Mouse (Mus musculus) granulocyte monocyte progenitor cell, adult 5-6 weeks (primary cell): Measurements from ENCODE around the gene Ndufs8. TPM values are rescaled to one million over a fixed set of nuclear protein-coding genes. Genes with fewer than 3 reads are reported as not detected.
"Not testable (repeated sequence)": the region's sequence is repeated elsewhere in the genome, so short reads cannot be mapped to it uniquely, and the experiment has no call there.

Experiments used
- ATAC-seq: replicated peaks from 2 replicates; pipeline ENCODE4 v1.8.0; 2016; ENCODE audit warnings: mild to moderate bottlenecking, moderate TSS enrichment, inconsistent platforms; ENCODE audit not compliant: poor library complexity, severe bottlenecking
- total RNA-seq, 2 experiments: library from RNA; stranded (forward) in 1 of 2; stranded (reverse) in 1 of 2; fragments of 200-712, 200-1000 nt in 1 of 2; fragments of >200 nt in 1 of 2; fragmentation: Nextera tagmentation in 1 of 2; gene quantifications; 2 replicates each; pipeline ENCODE4 v1.2.3; 2014 to 2017

The Ndufs8 gene
- total RNA-seq (2014; fragmentation: Nextera tagmentation) (157 and 158 TPM in 2 replicates), total RNA-seq (2017) (89.0 and 91.9 TPM in 2 replicates)

DNA sequence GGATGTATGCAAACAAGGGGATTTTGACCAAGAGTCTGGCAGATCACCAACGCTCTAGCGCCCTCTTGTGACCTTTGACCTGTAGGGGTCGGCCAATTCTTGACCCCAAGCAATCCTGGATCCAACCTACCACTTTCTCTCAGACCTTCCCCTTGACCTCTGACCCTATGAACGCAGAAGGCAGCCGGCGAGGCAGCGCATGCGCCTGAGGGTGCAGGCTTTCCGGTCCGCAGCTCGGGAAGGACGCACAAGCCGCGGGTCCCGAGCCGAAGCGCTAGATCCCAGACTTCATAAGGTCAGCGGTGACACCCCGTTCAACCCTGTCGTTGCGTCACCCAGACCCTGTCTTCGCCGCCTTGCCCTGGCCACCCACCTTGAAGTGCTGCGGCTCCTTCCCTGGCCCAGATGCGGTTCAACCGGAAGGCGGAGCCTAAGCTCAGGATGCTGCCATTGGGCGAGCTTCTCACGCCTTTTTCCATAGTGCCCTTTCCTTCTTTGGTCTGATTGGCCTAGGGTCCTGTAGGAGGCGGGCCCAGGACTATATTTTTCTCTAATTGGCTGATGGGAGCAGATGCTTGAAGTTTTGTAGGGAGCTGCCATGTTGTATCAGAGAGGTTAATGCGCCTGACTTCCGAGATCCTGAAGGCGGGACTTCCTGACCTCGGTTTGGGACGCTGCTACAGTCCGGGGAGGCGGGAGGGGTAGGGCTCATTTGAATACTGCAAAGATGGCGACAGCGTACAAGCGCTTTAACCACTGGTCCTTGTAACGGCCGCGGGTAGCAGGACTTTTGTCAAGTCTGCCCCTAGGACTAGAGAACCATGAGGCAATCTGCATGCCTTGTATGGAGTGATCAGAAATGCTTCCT lies at the start of gene Ndufs8:
Gene Ndufs8, minus strand, starts transcription at position 438 of the 868 bp plus-strand sequence.
- ATAC-seq: peak; percentile 84

DNA sequence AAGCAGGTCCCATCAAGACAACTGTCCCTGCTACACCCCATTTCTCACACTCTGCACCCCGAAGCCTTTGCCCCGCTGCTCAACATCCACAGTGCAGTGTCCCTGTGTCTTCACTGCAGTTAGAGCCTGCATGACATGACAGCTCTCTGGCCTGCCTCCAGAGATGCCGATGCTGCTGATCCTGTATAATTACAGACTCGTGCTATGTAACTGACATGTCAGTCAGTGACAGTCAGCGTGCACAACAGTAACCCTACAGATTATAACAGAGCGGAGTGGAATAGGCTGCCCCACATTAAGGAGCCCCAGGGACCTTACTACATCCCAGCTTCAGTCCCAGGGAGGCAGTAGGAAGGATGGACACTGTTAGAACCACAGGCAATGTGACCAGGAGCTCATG lies 49.2 kb upstream of the Ndufs8 start:
- ATAC-seq: not testable (repeated sequence)

DNA sequence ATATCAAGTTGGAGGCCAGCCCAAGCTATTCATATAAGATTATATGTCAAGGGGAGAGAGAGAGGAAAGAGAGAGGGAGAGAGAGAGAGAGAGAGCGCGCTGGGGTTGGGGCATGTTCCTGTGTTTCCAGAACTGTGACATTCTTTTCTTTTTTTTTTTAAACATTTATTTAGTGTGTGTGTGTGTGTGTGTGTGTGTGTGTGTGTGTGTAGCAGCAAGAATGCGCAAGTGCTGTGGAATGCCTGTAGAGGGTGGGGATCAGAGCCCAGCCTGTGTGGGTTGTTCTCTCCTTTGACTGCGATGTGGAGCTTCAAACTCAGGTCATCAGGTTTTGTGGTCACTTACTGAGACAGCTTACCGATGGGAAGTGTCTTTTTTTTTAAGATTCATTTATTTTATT lies 47.6 kb upstream of the Ndufs8 start:
- no peak for ATAC-seq

DNA sequence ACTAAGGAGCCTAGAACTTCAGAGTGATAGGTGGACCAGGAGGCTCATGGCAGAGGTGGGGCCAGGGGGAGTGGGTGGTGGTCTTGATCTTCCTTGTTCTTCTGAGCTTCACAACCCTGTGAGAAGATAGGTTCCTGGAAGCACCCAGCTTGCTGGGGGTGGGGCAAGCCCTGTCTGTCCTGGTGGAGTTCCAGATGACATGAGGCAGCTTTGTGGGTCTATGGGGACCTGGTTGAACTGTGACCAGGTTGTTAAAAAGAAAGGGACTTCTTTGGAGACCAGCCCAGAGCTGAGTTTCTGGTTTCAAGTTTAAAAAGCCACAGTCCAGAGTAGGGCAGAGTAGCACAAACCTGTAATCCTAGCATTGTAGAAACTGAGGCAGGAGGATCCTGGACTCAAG lies 46.5 kb upstream of the Ndufs8 start:
- ATAC-seq: no peak

DNA sequence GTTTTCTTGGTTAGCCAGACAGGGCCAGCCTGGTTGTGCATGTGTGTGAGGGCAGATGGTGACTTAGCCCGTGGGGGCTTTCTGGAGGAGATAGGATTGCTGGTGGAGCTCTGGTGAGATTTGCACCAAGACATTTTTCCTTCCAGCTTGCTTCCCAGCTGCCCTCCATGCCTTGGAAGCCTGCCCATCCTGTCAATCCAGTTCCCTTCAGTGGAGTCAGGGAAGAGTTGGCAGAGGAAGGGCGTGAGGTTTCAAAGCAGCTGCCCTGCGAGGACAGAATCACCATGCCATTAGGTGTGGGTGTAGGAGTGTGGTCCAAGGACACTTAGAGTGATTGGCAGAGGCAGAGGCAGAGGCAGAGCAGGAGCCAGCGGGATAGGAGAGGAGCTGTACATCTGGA lies 45.9 kb upstream of the Ndufs8 start, which contains the start of gene Aldh3b3:
Gene Aldh3b3, plus strand, starts transcription at position 176 of the 400 bp plus-strand sequence.
- ATAC-seq: no peak

DNA sequence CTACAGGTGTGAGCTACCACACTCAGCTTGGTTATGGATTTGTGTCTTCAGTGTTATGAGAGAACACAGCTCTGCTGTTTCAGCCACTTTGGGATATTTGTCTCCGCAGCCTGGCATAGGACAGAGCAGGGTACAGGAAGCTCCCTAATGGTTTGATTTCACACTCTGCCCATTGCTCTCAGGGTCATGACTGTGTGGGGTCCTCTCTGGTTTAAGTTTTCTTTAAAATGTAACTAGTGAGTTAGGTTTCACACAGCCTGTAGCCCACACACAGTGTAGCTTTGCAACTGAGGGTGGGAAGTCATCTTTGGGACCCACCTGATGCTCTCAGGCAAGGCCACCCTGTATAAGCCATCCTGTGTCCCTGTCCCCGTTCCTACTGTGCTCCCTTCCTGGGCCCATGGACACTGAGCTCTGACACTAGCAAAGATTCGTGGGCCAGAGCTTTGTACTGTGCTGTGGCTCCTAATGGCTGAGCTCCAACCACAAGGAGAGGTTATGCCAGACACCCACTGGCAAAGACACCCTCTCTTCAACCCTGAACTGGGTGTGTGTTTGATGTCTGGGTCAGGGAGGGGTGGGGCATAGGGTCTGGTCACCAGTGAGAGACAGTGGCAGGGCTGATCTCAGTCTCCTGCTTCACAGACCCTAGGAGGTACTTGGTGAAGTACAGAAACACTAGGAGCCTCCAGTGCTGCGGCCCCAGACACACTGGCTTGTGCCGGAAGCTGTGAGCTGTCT lies 44.9 kb upstream of the Ndufs8 start:
- not testable (repeated sequence) for ATAC-seq

DNA sequence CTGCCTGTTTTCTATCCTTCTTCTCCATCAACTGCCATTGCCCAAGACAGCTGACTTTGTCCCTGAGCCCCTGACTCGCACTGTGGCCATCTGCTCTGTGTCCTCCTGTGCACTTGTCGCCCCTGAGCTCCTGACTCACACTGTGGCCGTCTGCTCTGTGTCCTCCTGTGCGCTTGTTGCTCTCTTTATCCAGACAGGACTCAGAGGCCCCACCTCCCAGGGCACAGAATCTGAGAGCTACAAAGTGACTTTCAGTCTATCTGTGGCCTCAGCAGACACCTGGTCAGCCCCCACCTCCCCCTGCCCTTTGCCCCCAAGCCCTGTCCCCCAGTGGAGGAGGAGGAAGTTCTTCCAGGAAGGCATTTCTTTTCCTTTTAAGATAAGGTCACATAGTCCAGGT lies 43.2 kb upstream of the Ndufs8 start:
- ATAC-seq: no peak

DNA sequence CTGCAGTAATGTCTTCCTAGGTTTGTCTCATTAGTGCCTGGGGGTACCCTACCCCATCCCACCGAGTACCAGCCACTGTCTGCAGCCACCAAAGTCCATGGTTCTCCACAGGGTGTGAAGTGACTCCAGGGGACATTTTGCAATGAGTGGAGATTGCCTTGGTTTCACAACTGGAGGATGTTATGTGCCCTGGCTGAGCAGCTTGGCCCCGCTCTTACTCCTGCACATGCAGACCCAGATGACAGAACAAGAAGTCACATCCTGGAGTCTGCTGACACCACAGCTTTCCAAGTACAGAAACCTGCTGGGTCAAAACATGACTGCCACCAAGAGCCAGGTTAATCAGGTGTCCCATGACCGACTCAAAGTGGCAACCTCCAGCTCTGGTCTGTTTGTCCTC lies 42.5 kb upstream of the Ndufs8 start:
- peak; percentile 74 for ATAC-seq

DNA sequence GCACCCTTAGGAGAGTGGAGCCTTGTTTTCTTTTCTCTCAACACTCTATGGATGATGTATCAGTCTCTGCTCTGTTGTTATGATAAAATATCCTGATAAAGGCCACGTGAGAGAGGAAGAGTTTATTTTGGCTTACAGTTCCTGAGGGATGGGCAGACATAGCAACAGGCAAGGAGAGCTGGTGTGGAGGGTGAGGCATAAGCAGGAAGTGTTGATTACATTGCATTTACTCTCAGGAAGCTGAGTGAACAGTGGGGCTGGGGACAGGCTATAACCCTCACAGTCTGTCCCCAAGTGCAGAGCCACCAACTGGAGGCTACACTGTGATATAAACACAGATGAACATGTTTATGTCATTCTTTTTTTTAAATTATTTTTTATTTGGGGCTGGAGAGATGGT lies 39.5 kb upstream of the Ndufs8 start:
- no peak for ATAC-seq

DNA sequence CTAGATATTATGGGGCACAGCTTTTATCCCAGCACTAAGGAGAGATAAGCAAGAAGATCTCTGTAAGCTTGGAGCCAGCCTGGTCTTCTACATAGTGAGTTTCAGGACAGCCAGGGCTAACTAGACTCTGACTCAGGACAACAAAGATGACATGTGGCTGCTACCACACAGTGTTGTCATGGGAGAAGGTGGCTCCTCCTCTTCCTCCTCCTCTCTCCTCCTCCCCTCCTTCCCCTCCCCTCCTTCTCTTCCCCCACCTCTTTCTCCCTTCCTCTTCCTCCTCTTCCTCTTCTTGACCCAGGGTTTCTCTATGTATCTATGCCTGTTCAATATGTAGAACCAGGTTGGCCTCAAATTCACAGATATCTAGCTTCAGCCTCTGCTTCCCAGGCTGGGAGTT lies 38.9 kb upstream of the Ndufs8 start:
- peak; percentile 73 for ATAC-seq

DNA sequence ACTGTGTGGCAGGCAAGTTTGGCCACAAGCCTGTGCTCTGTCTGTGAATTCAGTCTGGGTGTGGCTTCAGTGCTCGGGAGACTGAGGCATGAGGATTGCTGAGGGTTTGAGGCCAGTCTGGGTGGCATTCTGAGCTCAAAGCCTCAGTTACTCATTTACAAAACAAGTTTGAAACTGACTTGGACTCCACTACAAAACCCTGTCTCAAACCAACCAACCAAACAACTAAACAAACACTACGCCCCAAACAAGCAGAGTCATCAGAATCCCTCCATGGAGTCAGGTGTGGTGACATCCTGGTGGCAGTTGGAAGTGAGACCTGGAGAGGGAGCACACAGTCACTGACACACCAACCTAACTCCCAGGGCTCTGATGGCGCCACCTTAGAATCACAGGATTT lies 37.8 kb upstream of the Ndufs8 start:
- no peak for ATAC-seq

DNA sequence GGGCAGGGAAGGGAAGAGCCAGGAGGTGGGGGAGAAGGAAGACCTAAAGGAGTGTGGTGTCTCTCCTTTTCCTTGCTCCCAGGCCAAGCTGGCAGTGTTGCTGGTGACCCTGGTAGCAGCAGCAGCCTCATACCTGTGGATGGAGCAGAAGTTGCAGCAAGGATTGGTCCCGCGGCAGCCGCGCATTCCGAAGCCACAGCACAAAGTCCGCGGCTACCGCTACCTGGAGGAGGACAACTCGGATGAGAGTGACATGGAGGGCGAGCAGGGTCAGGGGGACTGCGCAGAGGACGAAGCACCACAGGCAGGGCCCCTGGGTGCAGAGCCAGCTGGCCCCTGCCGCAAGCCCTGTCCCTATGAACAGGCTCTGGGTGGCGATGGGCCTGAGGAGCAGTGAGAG lies 36.0 kb upstream of the Ndufs8 start:
- no peak for ATAC-seq

DNA sequence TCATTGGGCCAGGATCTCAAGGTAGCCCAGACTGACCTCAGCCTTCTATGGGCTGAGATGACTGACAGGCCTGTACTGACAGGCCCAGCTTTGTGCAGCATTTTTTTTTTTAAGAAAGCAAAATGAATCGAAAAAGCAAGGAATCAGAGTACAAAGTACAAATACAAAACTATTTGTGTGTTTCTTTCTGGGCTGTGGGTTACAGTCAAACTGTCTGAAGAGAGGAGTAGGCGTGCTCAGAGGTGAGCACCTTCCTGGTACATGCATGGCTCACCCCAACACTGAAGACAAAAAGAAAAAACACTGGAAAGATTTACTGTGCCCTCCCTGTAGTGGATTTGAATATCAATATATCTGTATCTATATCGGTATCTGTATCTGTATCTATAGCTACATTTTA lies 35.2 kb upstream of the Ndufs8 start:
- ATAC-seq: no peak

DNA sequence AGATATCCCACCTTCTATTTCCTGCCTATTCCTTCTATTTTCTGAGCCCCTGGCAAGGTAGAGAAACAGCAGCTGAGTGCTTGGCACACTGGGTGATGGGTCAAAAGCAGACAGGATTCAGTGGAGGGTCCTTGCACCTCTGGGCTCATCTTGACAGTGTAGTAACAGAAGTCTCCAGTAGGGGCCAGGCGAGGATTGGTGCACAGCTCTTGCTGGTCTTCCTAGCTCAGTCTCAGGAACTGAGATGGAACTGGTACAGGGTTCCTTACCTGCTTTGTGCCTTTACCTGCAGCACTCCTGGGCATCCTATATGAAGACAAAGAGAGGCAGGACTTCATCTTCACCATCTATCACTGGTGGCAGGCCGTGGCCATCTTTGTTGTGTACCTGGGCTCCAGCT lies 34.1 kb upstream of the Ndufs8 start:
- peak; percentile 38; the same call in 1 of the 2 replicates for ATAC-seq

DNA sequence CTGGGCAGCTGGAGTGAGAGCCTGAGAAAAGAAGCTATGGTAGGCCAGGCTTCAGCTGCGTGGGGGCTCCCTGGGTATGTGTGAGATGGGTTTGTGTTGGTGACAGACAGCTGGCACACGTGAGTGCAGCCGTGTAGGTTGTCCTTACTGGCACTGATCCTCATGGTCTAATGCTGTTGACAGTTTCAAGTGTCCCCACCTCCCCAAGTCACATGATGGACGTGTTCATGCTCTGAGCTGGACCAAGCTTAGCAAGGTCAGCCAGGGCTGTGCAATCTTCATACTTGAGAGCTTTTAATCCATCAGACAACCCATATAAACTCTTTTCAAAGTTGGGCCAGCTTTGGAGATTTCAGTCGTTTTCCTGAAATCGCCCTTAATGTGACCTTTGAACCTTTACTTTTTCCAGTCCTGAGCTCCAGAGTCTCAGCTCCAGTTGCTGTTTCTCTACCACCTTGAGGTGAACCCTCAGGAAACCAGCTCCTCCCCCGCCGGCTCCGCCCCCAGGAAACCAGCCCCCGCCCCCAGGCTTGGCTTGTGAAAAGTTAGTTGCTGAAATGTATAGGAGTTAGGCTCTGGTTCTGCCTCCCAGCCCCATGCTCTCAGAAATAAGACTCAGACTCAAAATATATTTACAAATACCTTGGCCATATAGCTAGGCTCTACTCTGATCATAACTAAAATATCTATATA lies 33.4 kb upstream of the Ndufs8 start:
- ATAC-seq: peak; percentile 36; the same call in 1 of the 2 replicates

DNA sequence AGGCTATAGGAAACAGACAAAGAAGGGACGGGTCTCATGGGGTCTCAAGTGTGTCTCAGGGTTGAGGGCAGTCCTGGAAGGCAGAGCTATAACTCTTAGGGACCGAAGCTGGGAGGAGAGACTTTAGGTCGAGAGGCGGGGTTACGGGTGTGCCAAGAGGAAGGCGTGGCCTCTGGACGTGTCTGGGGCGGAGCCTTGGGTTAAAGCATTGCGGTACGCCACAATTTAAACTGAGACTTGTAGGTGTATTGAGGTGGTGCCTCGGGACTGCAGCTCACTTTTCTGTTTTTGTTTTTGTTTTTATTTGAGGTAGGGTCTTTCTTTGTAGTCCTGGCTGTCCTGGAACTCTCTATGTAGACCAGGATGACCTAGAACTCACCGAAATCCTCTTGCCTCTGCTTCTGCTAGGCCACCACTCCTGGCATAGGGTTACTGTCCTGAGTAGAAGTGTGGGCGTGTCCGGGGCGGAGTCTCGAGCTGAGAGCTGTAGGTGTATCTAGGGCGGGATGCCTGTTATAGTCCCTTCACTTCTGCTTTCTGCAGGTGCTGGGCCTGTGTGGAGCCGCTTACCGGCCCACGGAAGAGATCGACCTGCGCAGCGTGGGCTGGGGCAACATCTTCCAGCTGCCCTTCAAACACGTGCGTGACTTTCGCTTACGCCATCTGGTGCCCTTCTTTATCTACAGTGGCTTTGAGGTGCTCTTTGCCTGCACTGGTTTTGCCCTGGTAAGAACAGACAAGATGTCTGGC lies 30.6 kb upstream of the Ndufs8 start:
- ATAC-seq: peak; percentile 54

DNA sequence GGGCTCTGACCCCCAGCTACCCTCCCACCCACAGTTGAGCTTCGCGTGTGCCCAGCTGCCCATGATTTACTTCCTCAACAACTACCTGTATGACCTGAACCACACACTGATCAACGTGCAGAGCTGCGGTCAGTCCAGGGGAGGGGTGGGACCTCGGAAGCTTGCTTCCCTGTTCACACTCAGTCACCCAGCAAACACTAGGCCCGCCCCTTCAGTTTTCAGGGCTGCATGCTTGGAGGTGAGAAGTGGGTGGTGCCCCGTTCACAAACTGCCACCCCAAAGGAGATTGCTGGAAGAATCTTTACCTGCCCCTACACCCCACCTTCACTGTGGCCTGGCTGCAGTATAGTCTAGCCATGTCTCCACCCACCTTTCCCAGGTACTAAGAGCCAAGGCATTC lies 29.7 kb upstream of the Ndufs8 start:
- ATAC-seq: no peak

DNA sequence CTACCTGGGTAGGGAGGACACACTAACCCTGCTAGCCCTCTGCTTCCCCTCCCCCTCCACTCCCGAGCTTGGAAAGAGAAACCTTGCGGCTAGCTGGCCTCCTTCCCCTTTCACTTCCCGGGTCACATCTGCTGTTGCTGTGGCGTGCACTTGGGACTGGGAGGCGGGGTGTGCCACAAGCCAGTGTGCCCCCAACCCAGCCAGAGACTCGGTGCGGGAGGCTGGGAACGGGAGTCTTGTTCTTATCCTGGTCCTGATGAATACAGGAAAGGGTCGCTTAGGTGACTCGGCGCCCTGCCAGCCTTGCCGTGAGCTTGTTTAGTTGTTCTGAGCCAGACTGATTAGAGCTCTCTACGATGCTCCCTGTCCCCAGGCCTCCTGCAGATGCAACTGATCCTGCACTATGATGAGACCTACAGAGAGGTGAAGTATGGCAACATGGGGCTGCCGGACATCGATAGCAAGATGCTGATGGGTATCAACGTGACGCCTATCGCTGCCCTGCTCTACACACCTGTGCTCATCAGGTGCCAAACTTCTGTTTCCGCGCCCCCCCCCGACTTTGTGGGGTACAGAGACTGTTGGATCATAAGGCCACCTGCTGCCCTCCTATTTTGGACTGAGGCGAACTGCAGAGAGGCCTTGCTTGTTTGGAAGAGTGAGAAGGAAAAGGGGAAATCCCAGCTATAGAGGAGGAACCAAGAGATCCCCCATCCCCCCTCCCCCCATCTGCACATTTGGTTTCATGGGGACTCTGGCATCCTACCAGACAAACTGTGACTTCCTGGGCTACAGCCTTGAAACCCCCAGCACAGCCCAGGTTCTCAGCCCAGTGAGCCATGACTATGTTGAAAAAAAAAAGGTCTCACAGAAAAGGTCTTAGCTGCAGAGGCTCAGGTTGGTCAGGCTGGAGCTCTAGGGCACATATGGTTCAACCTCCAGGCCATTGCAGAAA lies 23.6 kb upstream of the Ndufs8 start:
- peak; percentile 57 for ATAC-seq
